Mouse (Mus musculus): ENCODE measurements around the gene Bsph2. TPM values are rescaled to one million over a fixed set of nuclear protein-coding genes. Genes with fewer than 3 reads are reported as not detected.

The Bsph2 gene
- polyA plus RNA-seq (2012; rRNA removed; ENCODE audit: low replicate concordance), result not detected in 2 replicates

DNA sequence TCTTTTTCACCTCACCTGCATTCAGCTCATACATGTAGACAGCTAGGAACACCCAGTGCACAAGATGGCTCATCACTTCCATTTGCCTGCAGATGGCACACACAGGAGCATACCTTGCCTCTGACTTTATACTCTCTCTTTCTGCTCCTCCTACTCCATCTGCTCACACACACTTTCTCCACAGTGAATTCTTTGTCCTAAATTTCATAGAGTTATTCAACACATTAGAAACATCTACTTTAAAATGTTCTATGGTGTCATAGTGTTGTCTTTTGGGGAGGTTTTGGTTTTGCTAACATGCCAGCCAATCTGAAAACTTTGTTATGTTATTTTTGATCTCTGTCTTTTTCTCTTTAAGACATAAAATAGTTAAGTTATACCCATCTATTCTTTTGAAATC lies at the start of gene Bsph2:
Gene Bsph2, minus strand, starts transcription at position 101 of the 400 bp plus-strand sequence.

Other genes with a start within 250 kb of the Bsph2 start
- gene Pla2g4c, start 246.4 kb downstream of the Bsph2 start, polyA plus RNA-seq (2012; rRNA removed; ENCODE audit: low replicate concordance), result 2.1 TPM in 1 of 2 replicates, not detected in the other
- not detected in 2 replicates for gene Cabp5, start 172.9 kb downstream of the Bsph2 start, polyA plus RNA-seq (2012; rRNA removed; ENCODE audit: low replicate concordance)
- not detected in 2 replicates for gene Bsph1, start 120.2 kb downstream of the Bsph2 start, polyA plus RNA-seq (2012; rRNA removed; ENCODE audit: low replicate concordance)
- gene Sult2a5, start 52.9 kb upstream of the Bsph2 start, polyA plus RNA-seq (2012; rRNA removed; ENCODE audit: low replicate concordance), result not detected in 2 replicates
- gene Sult2a2, start 162.4 kb upstream of the Bsph2 start, polyA plus RNA-seq (2012; rRNA removed; ENCODE audit: low replicate concordance), result not detected in 2 replicates